ENCODE assay signal across 11 mouse cellular contexts in genomic region chr8:111786701-111787588, GRCm38 (mm10). TPM values are rescaled to one million over a fixed set of nuclear protein-coding genes. Genes with fewer than 3 reads are reported as not detected.
DNase-seq lines count a peak whose midpoint lies in the region; ATAC-seq lines count a peak whose summit lies in the region.
"Had no signal": no experiment of that assay in that cellular context is flagged by ENCODE, and none has a peak within 500 bp of the region (broad histone marks: within the 10 kb centered on the region; RNA-seq: fewer than 3 reads in every experiment).

No protein-coding gene starts in this region.

- no peak for ATAC-seq in heart, embryonic 11.5 days (replicated peaks; ENCODE audit: insufficient number of reproducible peaks, low FRiP score, low TSS enrichment)
- peak; percentile 83 for ATAC-seq in hindbrain, embryonic 14.5 days (ENCODE audit: low FRiP score)
- peak; percentile 86 for ATAC-seq in neural tube, embryonic 13.5 days (ENCODE audit: low read depth)
- ATAC-seq in activated CD4-positive, CD25-positive, alpha-beta regulatory T cell, adult 4 months, result no peak

- DNase-seq in heart, adult 8-10 months (ENCODE audit: low spot score), result no peak
- DNase-seq in embryo, embryonic 9.5 days (ENCODE audit: extremely low spot score), result peak; percentile 20
- peak; percentile 48 for DNase-seq in hindbrain, embryonic 14.5 days (ENCODE audit: low spot score)
- no peak for DNase-seq in right cerebral cortex, postnatal 10 days (ENCODE audit: low spot score in 2 of 2)
- DNase-seq in kidney, postnatal 10 days, result no peak
- DNase-seq: cerebellum, postnatal 14 days; gastrocnemius, postnatal 25 days; kidney, postnatal 36 days had no signal

- H3K4me2 ChIP-seq in heart, embryonic 11.5 days, result peak overlapping the region; percentile 27; the same call in 1 of the 2 replicates
- H3K4me2 ChIP-seq in hindbrain, embryonic 14.5 days (replicated peaks), result peak overlapping the region; percentile 36
- peak overlapping the region; percentile 39 for H3K4me2 ChIP-seq in neural tube, embryonic 13.5 days

- no peaks in the 10 kb centered on the region for H3K36me3 ChIP-seq in heart, embryonic 11.5 days (ENCODE audit: control insufficient read depth, insufficient read depth, low read length)
- no peaks in the 10 kb centered on the region for H3K36me3 ChIP-seq in hindbrain, embryonic 14.5 days (replicated peaks; ENCODE audit: control insufficient read depth, insufficient read depth)
- H3K36me3 ChIP-seq in neural tube, embryonic 13.5 days, result no peaks in the 10 kb centered on the region

- H3K9ac ChIP-seq in heart, embryonic 11.5 days (ENCODE audit: low read depth, low read length), result no peak overlapping the region
- peak overlapping the region; percentile 4; the same call in 1 of the 2 replicates for H3K9ac ChIP-seq in hindbrain, embryonic 14.5 days
- H3K9ac ChIP-seq in neural tube, embryonic 13.5 days, result peak overlapping the region; percentile 52; the same call in 1 of the 2 replicates

- peaks cover 22% of the 10 kb centered on the region for H3K4me1 ChIP-seq in heart, embryonic 11.5 days (ENCODE audit: control insufficient read depth, insufficient read depth, low read length)
- peaks cover 43% of the 10 kb centered on the region for H3K4me1 ChIP-seq in hindbrain, embryonic 14.5 days (replicated peaks; ENCODE audit: control insufficient read depth, insufficient read depth, low read length)
- peaks cover 60% of the 10 kb centered on the region for H3K4me1 ChIP-seq in neural tube, embryonic 13.5 days (replicated peaks)

- H3K27me3 ChIP-seq in heart, embryonic 11.5 days (ENCODE audit: control insufficient read depth, insufficient read depth, low read length), result no peaks in the 10 kb centered on the region
- H3K27me3 ChIP-seq in hindbrain, embryonic 14.5 days (ENCODE audit: control insufficient read depth, insufficient read depth, low read length), result no peaks in the 10 kb centered on the region
- H3K27me3 ChIP-seq in neural tube, embryonic 13.5 days, result no peaks in the 10 kb centered on the region

- no peak overlapping the region for H3K4me3 ChIP-seq in heart, embryonic 11.5 days (ENCODE audit: low read depth, low read length)
- H3K4me3 ChIP-seq in hindbrain, embryonic 14.5 days (replicated peaks; ENCODE audit: low read length), result no peak overlapping the region
- no peak overlapping the region for H3K4me3 ChIP-seq in neural tube, embryonic 13.5 days

- H3K9me3 ChIP-seq in heart, embryonic 11.5 days (replicated peaks; ENCODE audit: control insufficient read depth, low read length), result no peaks in the 10 kb centered on the region
- H3K9me3 ChIP-seq in hindbrain, embryonic 14.5 days (ENCODE audit: control insufficient read depth, low read length), result no peaks in the 10 kb centered on the region
- H3K9me3 ChIP-seq in neural tube, embryonic 13.5 days, result no peaks in the 10 kb centered on the region

- H3K27ac ChIP-seq in heart, embryonic 11.5 days (ENCODE audit: low read depth, low read length), result peak overlapping the region; percentile 46; the same call in 1 of the 2 replicates
- peak overlapping the region; percentile 70 for H3K27ac ChIP-seq in hindbrain, embryonic 14.5 days
- peak overlapping the region; percentile 88 for H3K27ac ChIP-seq in neural tube, embryonic 13.5 days (replicated peaks)

- WGBS in heart, embryonic 11.5 days (ENCODE audit: insufficient replicate concordance), result 56% methylated on average over 13 of the region's 13 CpGs
- WGBS in hindbrain, embryonic 14.5 days, result 21% methylated on average over 13 of the region's 13 CpGs
- 33% methylated on average over 13 of the region's 13 CpGs for WGBS in neural tube, embryonic 13.5 days

RNA-seq across cellular contexts. Expression of gene Bcar1, which starts 43.3 kb away (rescaled TPM):
- 46.6 and 53.8 TPM in 2 replicates for polyA plus RNA-seq in heart, embryonic 11.5 days (2014; fragmentation: Nextera tagmentation; extraction: Ambion mirVana)
- 10 to 100 TPM; 18.5 to 21.8 (median 19.5) TPM for total RNA-seq in heart, adult 8-10 months (2022)
- 49.1 and 52.1 TPM in 2 replicates for polyA plus RNA-seq in hindbrain, embryonic 14.5 days (2014; fragmentation: Nextera tagmentation; extraction: Ambion mirVana)
- 51.0 and 51.6 TPM in 2 replicates for polyA plus RNA-seq in neural tube, embryonic 13.5 days (2015; fragmentation: Nextera tagmentation; extraction: Ambion mirVana)
- under 1 TPM; 0.21 to 0.38 TPM for polyA plus RNA-seq in activated CD4-positive, CD25-positive, alpha-beta regulatory T cell, adult 4 months (2017; shearing (Covaris generic))

Comparison
In these comparisons a context has a peak if more than half of its experiments do, and no peak if none do; other contexts are left out.
1. ATAC-seq: peak in hindbrain, embryonic 14.5 days (single experiment) and neural tube, embryonic 13.5 days (single experiment); none in heart, embryonic 11.5 days (single experiment) and activated CD4-positive, CD25-positive, alpha-beta regulatory T cell, adult 4 months (single experiment).
2. DNase-seq: peak in embryo, embryonic 9.5 days (single experiment) and hindbrain, embryonic 14.5 days (single experiment); none in heart, adult 8-10 months (single experiment), right cerebral cortex, postnatal 10 days (0 of 2) and kidney, postnatal 10 days (single experiment).
3. RNA of gene Bcar1, which starts 43.3 kb away (polyA plus RNA-seq): 49.1 to 52.1 TPM in hindbrain, embryonic 14.5 days, 51.0 to 51.6 TPM in neural tube, embryonic 13.5 days and 46.6 to 53.8 TPM in heart, embryonic 11.5 days; 0.21 to 0.38 TPM in activated CD4-positive, CD25-positive, alpha-beta regulatory T cell, adult 4 months; every median in the first group is over 10 times any median in the second.
4. Peak in every context shown above with its lines, with median percentiles within 50 percentile points of each other: H3K27ac ChIP-seq and H3K4me2 ChIP-seq.